Mouse (Mus musculus) intestine, embryonic 15.5 days (tissue): Measurements from ENCODE around the gene Hes7. TPM values are rescaled to one million over a fixed set of nuclear protein-coding genes. Genes with fewer than 3 reads are reported as not detected.

Experiments used
- ATAC-seq: fragments of 200-750 bp; cut with Nextera tagmentation; 2 replicates; pipeline ENCODE4 v1.8.0; 2017; ENCODE audit warnings: moderate TSS enrichment, moderate library complexity
- H3K27ac ChIP-seq: fragments of 300-500 bp; sonication (generic); 2 replicates; pipeline ENCODE4 v1.5.1; 2015; ENCODE audit warnings: mild to moderate bottlenecking, inconsistent platforms
- H3K27me3 ChIP-seq: fragments of 300-500 bp; sonication (generic); replicated peaks from 2 replicates; pipeline ENCODE4 v1.6.1; 2015; ENCODE audit warnings: inconsistent platforms
- H3K36me3 ChIP-seq: fragments of 300-500 bp; sonication (generic); 2 replicates; pipeline ENCODE4 v1.6.1; 2015; ENCODE audit warnings: inconsistent platforms
- H3K4me1 ChIP-seq: fragments of 300-500 bp; sonication (generic); replicated peaks from 2 replicates; pipeline ENCODE4 v1.6.1; 2015; ENCODE audit warnings: inconsistent platforms
- H3K4me2 ChIP-seq: fragments of 300-500 bp; sonication (generic); replicated peaks from 2 replicates; pipeline ENCODE4 v1.6.1; 2015; ENCODE audit warnings: mild to moderate bottlenecking, inconsistent platforms
- H3K4me3 ChIP-seq: fragments of 300-500 bp; sonication (generic); replicated peaks from 2 replicates; pipeline ENCODE4 v1.5.1; 2015; ENCODE audit warnings: inconsistent platforms
- H3K9ac ChIP-seq: fragments of 300-500 bp; sonication (generic); 2 replicates; pipeline ENCODE4 v1.6.1; 2015; ENCODE audit warnings: inconsistent platforms
- H3K9me3 ChIP-seq: fragments of 300-500 bp; sonication (generic); 2 replicates; pipeline ENCODE4 v1.6.1; 2016; ENCODE audit warnings: inconsistent platforms
- WGBS: fragments of 180-500 bp; shearing (Covaris S2); methylation state at CpG from one replicate; pipeline ENCODE4 v1.1.7; 2015; 5-methylcytosine and 5-hydroxymethylcytosine counted together
- polyA plus RNA-seq: library from polyadenylated mRNA; unstranded; fragments of >200 nt; fragmentation: Nextera tagmentation; extraction: Ambion mirVana; gene quantifications from 2 replicates; pipeline ENCODE4 v1.2.1, GENCODE M21; 2015

Hes7 gene
- polyA plus RNA-seq, 1 experiment from 2014 or later: 0.70 TPM

- no peaks in the 10 kb centered on the region for H3K9me3 ChIP-seq
- peak within 1 kb of the TSS; percentile 50 for H3K9ac ChIP-seq
- no peak for ATAC-seq
- 1% methylated on average over 3 of the region's 3 CpGs for WGBS
- H3K4me3 ChIP-seq: peak within 1 kb of the TSS; percentile 57
- peak within 1 kb of the TSS; percentile 87 for H3K4me2 ChIP-seq
- no peaks in the 10 kb centered on the region for H3K27me3 ChIP-seq
- H3K4me1 ChIP-seq: peaks cover 17% of the 10 kb centered on the region
- H3K36me3 ChIP-seq: no peaks in the 10 kb centered on the region
- H3K27ac ChIP-seq: peak within 1 kb of the TSS; percentile 70
Measured at GRCm38 (mm10) chr11:69125852-69125918, 5.5 kb downstream of the Hes7 start, which contains the start of gene Aloxe3. Gene Aloxe3 (plus strand): TSS chr11:69125896.

DNA sequence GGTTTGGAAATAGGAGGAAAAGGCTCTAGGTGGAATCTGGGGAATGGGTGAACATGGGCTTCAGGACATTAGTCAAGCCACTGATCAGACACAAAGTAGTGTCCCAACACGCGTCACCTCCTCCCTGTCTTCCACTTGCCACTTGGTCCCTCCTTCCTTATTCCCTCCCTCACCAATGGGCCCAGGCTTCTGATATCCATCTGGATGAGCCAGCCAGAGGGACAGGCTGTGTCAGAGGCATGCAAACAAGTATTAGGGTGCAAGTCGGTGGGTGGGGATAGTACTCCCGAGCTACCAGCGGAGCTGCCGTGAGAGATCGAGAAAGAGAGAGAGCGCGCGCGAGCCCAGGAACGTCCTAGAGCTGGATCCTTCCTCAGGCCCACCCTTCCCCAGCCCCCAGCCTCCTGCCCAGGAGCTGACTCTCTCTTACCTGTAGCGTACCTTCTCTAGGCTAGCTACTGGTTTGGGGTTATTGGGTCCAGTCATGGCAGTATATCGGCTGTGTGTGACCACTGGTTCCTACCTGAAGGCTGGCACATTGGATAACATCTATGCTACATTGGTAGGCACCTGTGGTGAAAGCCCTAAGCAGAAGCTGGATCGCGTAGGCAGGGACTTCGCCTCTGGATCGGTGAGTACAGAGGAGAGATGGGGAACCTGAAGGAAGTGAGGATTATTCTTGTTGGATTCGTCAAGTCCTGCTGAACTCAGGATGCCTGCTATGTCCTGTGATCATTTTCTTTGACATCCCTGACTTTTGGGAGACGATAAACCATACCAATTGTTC lies 5.9 kb downstream of the Hes7 start:
- peak overlapping the region; percentile 57 for H3K4me3 ChIP-seq
- no peak overlapping the region for H3K27ac ChIP-seq
- H3K4me1 ChIP-seq: peaks cover 13% of the 10 kb centered on the region
- no peak for ATAC-seq
- H3K36me3 ChIP-seq: no peaks in the 10 kb centered on the region
- H3K4me2 ChIP-seq: peak overlapping the region; percentile 87
- no peaks in the 10 kb centered on the region for H3K27me3 ChIP-seq
- WGBS: 14% methylated on average over 20 of the region's 20 CpGs
- peak overlapping the region; percentile 50 for H3K9ac ChIP-seq
- no peaks in the 10 kb centered on the region for H3K9me3 ChIP-seq

DNA sequence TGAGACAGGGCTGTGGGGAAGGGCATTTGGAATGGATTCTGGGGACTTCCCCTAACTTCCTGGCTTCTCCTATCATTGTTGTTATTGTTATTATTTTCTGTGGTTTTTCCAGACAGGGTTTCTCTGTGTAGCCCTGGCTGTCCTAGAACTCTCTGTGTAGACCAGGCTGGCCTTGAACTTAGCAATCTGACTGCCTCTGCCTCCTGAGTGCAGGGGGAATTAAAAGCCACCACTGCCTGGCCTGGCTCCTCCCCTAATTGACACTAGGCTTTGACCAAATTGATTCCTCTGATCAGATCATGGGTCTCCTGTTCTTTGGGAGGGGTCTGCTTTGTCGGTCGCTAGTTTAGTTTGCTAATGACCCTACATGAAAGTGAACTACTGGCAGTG lies 6.5 kb downstream of the Hes7 start:
- Histone ChIP-seq H3K4me3 (no peak overlapping the region), H3K4me2 (peak overlapping the region; percentile 87)
- 40% methylated on average over 2 of the region's 2 CpGs for WGBS

DNA sequence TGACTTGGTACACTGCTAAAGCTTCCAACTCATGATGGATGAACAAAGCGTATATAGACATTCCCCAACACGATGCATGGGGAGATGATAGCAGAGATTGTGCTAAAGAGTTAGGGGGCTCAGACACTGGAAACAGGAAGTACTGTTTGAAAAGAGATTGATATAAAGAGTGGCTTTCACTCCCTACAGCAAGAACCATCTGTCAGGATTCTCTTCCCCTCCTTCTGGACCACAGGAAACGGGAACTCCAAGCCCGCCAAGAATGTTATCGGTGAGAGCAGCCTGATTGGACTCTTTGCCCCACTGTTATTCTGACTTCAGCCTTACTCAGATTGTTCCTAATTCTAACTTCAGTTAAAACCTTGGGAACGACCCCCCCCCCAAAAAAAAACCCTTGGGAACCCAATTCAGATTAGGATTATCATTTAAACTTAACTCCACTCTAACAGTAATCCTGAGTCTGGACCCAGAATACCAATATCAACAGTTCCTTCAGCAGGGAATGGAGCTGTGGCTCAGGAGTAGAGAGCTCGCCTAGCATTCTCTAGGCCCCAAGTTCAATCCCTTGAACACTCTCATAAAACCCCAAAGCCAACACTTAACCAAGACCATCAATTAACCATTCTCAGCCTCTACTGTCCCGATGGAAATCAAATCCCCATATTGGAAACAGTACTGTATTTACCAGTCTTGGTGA lies 8.4 kb downstream of the Hes7 start:
- peaks cover 6% of the 10 kb centered on the region for H3K4me1 ChIP-seq
- H3K27me3 ChIP-seq: no peaks in the 10 kb centered on the region
- no peak overlapping the region for H3K4me3 ChIP-seq
- H3K36me3 ChIP-seq: no peaks in the 10 kb centered on the region
- no peak overlapping the region for H3K4me2 ChIP-seq
- H3K9ac ChIP-seq: no peak overlapping the region
- 70% methylated on average over 8 of the region's 8 CpGs for whole genome bisulfite sequencing
- H3K27ac ChIP-seq: no peak overlapping the region
- no peak for ATAC-seq
- H3K9me3 ChIP-seq: no peaks in the 10 kb centered on the region

More for the DNA sequence above, 6.5 kb downstream of the Hes7 start:
- Histone ChIP-seq H3K27ac (no peak overlapping the region), H3K36me3 (no peaks in the 10 kb centered on the region), H3K9me3 (no peaks in the 10 kb centered on the region), H3K4me1 (peaks cover 8% of the 10 kb centered on the region), H3K9ac (no peak overlapping the region), H3K27me3 (no peaks in the 10 kb centered on the region)
- ATAC-seq: no peak

GRCm38 (mm10) chr11:69133566-69133922 lies 13.3 kb downstream of the Hes7 start:
- H3K4me2 ChIP-seq: peak overlapping the region; percentile 89
- H3K9ac ChIP-seq: peak overlapping the region; percentile 41; the same call in 1 of the 2 replicates
- peak overlapping the region; percentile 47 for H3K4me3 ChIP-seq
- H3K4me1 ChIP-seq: no peaks in the 10 kb centered on the region; the same call in 1 of the 2 replicates
- peak; percentile 46 for ATAC-seq
- H3K36me3 ChIP-seq: no peaks in the 10 kb centered on the region
- WGBS: 26% methylated on average over 5 of the region's 5 CpGs
- no peaks in the 10 kb centered on the region for H3K9me3 ChIP-seq
- H3K27me3 ChIP-seq: no peaks in the 10 kb centered on the region
- no peak overlapping the region for H3K27ac ChIP-seq

- peak overlapping the region; percentile 89 for H3K4me2 ChIP-seq
- H3K9me3 ChIP-seq: no peaks in the 10 kb centered on the region
- no peaks in the 10 kb centered on the region; the same call in 1 of the 2 replicates for H3K4me1 ChIP-seq
- ATAC-seq: peak; percentile 87
- H3K4me3 ChIP-seq: peak overlapping the region; percentile 47
- no peaks in the 10 kb centered on the region for H3K36me3 ChIP-seq
- peak overlapping the region; percentile 41 for H3K9ac ChIP-seq
- no peaks in the 10 kb centered on the region for H3K27me3 ChIP-seq
- 2% methylated on average over 34 of the region's 34 CpGs for WGBS
- H3K27ac ChIP-seq: no peak overlapping the region
Measured at GRCm38 (mm10) chr11:69133923-69134621, 13.9 kb downstream of the Hes7 start.

DNA sequence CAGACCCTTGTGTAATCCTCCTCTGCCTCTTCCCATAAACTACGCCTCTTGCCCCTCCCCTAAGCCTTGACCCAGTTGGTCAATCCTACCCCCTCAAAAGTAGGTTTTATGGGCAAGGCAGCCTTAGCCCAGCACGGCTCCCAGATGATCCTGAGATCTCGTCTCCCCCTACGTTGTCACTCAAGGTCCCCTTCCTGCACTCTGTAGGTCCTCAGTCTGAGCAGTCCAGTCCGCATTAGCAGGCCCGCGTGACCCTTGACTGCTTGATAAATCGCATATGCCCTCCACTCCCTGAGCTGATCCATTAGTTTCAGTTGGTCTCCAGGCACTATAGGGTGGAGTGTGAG lies 14.4 kb downstream of the Hes7 start:
- no peaks in the 10 kb centered on the region; the same call in 1 of the 2 replicates for H3K4me1 ChIP-seq
- no peaks in the 10 kb centered on the region for H3K9me3 ChIP-seq
- peak overlapping the region; percentile 41; the same call in 1 of the 2 replicates for H3K9ac ChIP-seq
- H3K36me3 ChIP-seq: no peaks in the 10 kb centered on the region
- WGBS: 32% methylated on average over 8 of the region's 8 CpGs
- no peak for ATAC-seq
- H3K27me3 ChIP-seq: no peaks in the 10 kb centered on the region
- peak overlapping the region; percentile 47 for H3K4me3 ChIP-seq
- H3K4me2 ChIP-seq: peak overlapping the region; percentile 89
- H3K27ac ChIP-seq: no peak overlapping the region

DNA sequence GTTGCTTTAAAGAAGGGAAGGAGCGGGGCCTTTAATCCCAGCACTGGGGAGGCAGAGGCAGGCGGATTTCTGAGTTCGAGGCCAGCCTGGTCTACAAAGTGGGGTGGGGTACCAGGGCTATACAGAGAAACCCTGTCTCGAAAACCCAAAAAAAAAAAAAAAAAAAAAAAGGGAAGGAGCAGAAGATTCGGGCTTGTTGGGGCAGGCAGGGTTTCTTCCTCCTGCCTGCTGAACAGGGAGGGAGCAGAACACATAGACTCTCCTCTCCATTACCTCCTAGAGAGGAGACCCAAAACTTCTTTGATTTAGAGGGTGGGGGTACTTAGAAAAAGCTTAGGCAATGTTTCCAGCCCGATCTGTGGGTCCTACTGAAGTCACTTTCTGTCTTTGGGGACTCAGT lies 15.2 kb downstream of the Hes7 start:
- Histone ChIP-seq H3K36me3 (no peaks in the 10 kb centered on the region), H3K4me1 (no peaks in the 10 kb centered on the region; the same call in 1 of the 2 replicates), H3K4me3 (no peak overlapping the region), H3K4me2 (no peak overlapping the region), H3K27ac (no peak overlapping the region), H3K9me3 (no peaks in the 10 kb centered on the region), H3K27me3 (no peaks in the 10 kb centered on the region), H3K9ac (no peak overlapping the region)
- no peak for ATAC-seq
- 93% methylated on average over 6 of the region's 6 CpGs for WGBS

DNA sequence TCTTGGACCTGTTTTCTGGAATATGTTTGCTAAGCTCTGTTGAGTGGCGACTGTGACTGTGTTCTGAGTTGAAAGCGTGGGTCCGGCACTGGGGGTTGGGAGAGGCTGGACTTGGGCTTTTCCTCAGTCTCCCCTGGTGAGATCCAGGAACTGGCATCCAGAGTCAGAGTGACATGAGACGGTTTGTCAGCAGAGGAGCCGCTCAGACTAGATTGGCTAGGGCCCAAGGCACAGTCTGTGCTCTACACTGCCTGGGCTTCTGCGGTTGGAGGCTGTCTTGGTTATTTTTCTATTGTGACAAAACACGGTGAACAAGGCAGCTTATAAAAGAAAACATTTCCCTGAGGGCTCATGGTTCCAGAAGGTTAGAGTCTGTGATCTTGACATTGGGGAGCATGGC lies 27.3 kb downstream of the Hes7 start:
- Histone ChIP-seq H3K36me3 (no peaks in the 10 kb centered on the region), H3K4me2 (no peak overlapping the region), H3K9me3 (no peaks in the 10 kb centered on the region), H3K9ac (no peak overlapping the region), H3K27ac (no peak overlapping the region), H3K4me3 (no peak overlapping the region), H3K4me1 (peaks cover 6% of the 10 kb centered on the region), H3K27me3 (0 out of 2 replicates have a peak, but pooled peaks cover 2% of the 10 kb centered on the region)
- no peak for ATAC-seq
- 73% methylated on average over 7 of the region's 7 CpGs for WGBS

GRCm38 (mm10) chr11:69148451-69148960 lies 28.3 kb downstream of the Hes7 start:
- Histone ChIP-seq H3K27me3 (0 out of 2 replicates have a peak, but pooled peaks cover 3% of the 10 kb centered on the region), H3K4me2 (no peak overlapping the region), H3K4me1 (peaks cover 6% of the 10 kb centered on the region), H3K4me3 (no peak overlapping the region), H3K36me3 (no peaks in the 10 kb centered on the region), H3K27ac (no peak overlapping the region), H3K9me3 (no peaks in the 10 kb centered on the region), H3K9ac (no peak overlapping the region)
- ATAC-seq: no peak
- WGBS: 88% methylated on average over 5 of the region's 5 CpGs

DNA sequence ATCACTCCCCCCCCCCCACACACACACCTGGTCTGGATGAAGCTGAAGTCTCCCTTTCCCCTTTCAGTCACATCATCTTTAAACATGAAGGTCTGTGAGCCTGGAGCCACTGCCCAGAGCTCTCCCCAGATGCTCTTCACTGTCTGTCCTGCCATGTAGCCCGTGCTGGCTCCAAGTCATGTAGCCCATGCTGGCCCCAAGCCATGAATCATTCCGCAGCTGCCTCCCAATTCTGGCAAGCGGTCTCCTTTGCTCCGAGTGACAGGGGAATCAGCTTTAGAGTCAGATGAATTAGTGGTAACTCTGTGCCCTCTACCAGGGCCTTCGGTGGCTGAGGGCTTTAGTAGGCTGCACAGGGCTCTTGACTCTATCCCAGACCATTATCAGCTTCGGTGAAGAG lies 29.5 kb downstream of the Hes7 start:
- H3K4me3 ChIP-seq: no peak overlapping the region
- peaks cover 6% of the 10 kb centered on the region for H3K4me1 ChIP-seq
- no peaks in the 10 kb centered on the region for H3K36me3 ChIP-seq
- H3K9ac ChIP-seq: no peak overlapping the region
- H3K4me2 ChIP-seq: no peak overlapping the region
- peaks cover 3% of the 10 kb centered on the region for H3K27me3 ChIP-seq
- no peaks in the 10 kb centered on the region for H3K9me3 ChIP-seq
- no peak overlapping the region for H3K27ac ChIP-seq
- ATAC-seq: no peak
- 75% methylated on average over 6 of the region's 6 CpGs for WGBS

- Histone ChIP-seq H3K36me3 (no peaks in the 10 kb centered on the region), H3K9ac (peak overlapping the region; percentile 15; the same call in 1 of the 2 replicates), H3K4me3 (peak overlapping the region; percentile 20), H3K27me3 (peaks cover 3% of the 10 kb centered on the region), H3K27ac (no peak overlapping the region), H3K9me3 (no peaks in the 10 kb centered on the region), H3K4me1 (peaks cover 6% of the 10 kb centered on the region), H3K4me2 (peak overlapping the region; percentile 50)
- no peak for ATAC-seq
- 9% methylated on average over 7 of the region's 7 CpGs for WGBS
Measured at GRCm38 (mm10) chr11:69150444-69150843, 30.2 kb downstream of the Hes7 start.
